Mouse (Mus musculus): ENCODE results near the gene H2afv.
"Not testable (repeated sequence)": the region's sequence is repeated elsewhere in the genome, so short reads cannot be mapped to it uniquely, and the experiment has no call there.

The H2afv gene

DNA sequence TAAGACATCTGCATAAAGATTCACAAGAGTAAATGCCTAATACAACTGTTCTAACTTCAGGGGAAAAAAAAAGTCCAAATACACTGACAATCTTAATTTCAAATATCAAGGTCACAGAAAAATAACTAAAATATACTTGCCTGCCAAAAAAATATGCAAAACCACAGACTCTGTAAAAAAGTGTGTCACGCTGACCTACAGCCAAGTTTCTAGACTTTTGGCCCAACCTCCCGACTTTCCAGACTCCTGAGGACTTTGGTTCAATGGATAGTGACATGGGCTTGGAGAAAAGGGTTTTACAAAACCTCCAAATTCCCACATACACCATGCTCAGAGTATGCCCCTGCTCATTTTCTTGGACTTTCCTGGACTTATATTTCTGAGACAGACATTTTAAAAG lies 24.3 kb upstream of the H2afv start:
- peak in 1 of 2 experiments; percentile 31 for DNase-seq

DNA sequence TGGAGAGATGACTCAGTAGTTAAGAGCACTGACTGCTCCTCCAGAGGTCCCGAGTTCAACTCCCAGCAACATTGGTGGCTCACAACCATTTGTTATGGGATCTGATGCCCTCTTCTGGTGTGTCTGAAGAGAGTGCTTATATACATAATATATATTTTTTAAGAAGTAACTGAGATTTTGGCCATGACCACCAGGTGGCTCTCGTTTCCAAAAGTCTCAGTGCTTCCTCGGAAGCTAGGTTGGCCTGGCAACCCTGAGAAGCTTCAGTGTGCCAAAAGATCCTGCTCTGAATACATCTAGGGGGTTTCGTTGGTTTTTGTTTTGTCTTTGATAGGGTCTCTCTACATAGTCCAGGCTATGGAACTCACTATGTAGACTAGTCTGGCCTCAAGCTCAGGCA lies 20.9 kb upstream of the H2afv start:
- peak; percentile 86 for DNase-seq

DNA sequence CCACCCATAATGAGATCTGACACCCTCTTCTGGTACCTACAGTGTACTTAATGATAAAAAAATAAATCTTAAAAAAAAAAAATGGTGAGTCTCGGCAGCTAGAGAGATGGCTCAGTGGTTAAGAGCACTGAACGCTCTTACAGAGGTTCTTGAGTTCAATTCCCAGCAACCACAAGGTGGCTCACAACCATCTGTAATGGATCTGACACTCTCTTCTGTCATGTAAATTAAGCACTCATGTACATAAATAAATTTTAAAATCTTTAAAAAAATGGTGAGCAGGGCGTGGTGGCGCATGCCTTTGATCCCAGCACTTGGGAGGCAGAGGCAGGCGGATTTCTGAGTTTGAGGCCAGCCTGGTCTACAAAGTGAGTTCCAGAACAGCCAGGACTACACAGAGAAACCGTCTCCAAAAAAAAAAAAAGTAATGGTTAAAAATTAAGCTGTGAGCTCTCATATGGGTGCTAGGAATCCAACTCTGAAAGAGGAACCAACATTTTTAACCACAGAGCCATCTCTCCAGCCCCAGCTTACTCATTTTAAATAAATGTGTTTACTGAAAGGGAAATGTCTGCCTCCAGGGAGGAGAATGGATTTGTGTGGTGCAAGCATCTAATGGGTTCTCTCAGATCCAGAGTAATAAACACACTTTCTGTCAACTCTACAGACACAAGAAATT lies 19.1 kb upstream of the H2afv start:
- DNase-seq = no peak

DNA sequence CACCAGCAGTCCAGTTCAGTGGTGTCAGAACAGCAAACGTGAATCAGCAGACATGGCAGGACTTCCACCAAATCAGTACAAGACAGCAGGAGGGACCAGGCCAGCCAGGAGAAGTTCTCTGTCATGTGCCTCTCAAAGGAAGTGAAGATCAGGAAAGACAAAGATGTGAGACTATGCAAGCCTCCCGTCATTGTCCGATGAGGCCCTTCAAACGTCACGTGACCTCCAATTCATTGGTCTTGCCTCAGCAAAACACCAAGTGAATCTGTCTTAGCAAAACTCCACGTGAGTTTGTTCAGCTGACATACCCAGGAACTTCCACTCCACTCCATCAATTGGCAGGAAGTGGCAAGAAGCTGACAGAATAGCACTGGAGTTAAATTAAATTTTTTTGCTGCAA lies 11.8 kb upstream of the H2afv start:
- DNase-seq = no peak

DNA sequence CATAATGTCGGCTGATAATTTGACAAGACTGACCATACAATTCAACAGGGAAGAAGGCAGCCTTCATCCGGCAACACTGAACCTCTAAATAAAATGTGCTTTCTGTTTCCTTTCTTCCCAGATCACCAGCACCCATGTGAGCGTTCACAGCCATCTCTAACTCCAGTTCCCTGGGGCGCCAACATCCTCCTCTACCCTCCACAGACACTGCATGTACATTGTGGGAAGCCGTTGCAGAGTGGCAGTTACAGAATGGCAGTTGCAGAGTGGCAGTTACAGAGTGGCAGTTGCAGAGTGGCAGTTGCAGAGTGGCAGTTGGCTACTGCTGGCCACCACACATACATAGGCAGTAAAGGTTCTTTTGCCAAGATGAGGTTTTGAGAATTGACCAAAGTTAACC lies 3.9 kb upstream of the H2afv start:
- DNase-seq = not testable (repeated sequence)

DNA sequence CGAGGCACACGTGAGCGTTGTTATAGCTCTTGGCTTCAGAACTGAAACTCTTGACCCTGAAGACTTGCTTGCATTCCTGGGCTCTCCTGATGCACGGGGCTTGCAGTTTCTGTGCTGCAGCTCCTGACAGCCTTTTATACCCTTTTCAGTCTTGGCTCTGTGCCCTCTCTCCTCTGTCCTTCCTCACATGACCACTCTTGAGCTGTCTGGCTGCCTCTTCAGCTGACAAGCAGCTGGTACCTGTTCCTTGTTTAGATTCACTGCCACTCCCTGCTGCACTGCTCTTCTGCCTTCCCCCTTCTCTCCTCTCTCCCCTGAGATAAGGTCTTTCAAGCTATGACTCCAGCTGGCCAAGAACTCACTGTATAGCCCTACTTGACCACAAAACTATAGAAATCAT lies 3.2 kb upstream of the H2afv start:
- DNase-seq = no peak

DNA sequence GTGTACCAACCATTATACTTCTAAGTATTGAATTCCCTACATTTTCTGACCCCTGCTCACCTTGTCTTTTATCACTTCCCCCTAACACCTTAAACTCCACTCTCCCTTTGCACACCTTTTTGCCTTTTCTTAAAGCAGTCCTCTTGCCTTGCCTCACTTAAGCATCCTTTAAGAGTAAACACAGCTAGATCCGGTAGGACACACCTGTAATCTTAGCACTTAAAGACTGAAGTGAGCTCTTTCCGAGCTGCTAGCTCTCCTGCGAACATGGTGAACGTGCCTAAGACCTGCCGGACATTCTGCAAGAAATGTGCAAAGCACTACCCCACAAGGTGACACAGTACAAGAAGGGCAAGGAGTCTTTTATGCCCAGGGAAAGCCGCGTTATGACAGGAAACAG lies 1.7 kb upstream of the H2afv start:
- DNase-seq = no peak

DNA sequence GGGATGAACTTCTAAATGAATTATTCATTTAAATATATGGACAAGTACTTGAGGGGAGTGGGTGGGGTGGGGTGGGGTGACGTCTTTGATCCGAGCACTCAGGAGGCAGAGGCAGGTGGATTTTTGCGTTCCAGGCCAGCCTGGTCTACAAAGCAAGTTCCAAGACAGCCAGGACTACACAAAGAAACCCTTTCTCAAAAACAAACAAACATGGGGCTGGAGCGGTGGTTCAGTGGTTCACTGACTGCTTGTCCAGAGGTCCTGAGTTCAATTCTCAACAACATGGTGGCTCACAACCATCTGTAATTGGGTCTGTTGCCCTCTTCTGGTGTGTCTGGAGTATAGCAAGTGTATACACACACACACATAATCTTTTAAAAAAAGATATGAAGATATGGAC lies 1.2 kb upstream of the H2afv start:
- DNase-seq = no peak

DNA sequence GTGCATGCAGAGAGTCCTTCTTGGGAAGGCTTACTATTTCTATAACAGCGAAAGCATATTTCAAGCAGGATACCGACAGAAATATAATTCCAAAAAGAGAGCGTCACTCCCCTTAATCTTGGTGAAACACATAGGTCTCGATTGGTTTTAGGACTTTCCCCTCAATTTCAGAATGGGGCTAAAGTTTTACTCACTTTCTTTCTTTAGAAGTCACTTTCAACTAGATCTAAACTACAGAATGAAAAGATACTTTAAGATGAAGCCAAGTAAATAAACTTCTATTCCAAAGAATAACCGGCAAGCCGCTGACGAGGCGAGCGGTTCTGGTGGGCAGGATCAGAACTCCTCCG lies 541 bp downstream of the H2afv start:
- no peak for DNase-seq

DNA sequence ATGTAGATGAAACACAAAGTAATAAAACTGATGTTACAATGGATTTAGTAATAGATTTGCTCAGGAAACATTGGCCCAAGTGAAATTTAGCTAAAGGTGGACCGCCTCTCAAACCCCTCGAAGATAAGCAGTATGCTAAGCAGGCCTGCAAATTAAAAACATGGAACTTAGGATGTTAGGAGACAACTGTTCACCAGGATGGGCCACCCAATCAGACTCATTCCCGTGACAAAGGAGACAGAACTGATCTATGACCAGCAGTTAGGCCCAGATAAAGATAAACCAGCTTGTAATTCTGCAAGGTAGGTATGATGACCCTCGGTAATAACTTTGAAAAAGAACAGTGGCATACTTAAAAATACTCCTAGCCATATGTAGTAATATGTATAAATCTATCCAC lies 1.1 kb downstream of the H2afv start:
- DNase-seq = no peak

DNA sequence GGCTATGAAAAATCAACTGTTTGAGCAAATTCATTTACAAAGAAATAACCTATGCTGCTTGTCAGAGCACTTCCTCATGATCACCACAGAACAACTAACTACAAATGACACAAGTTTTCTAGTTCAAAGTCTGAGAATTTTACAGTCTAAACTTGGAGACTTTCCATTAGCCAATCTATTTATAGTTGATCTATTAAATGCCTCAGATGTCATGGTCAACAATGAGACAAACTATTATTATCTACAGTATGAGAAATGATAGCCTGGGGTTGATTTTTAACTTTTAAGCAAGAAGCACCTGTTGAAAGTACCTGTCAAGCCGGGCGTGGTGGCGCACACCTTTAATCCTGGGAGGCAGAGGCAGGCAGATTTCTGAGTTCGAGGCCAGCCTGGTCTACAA lies 1.7 kb downstream of the H2afv start:
- DNase-seq = no peak

DNA sequence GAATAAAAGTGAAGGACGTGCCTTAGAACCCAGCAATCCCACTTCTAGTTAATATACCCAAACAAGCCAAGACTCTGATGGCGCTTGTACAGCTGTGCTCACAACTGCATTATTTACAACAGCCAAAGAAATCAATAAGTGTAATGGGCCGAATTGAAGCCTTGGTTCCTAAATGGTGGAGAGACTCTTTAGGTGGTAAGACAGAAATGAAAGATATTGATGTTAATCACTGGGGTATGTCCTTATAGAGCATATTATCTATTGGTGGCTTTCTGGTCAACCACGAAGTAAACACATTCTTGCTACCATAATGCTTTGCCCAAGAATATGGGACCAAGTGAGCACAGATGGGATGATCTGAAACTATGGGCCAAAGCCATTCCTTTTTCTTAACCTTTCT lies 4.1 kb downstream of the H2afv start:
- no peak for DNase-seq

DNA sequence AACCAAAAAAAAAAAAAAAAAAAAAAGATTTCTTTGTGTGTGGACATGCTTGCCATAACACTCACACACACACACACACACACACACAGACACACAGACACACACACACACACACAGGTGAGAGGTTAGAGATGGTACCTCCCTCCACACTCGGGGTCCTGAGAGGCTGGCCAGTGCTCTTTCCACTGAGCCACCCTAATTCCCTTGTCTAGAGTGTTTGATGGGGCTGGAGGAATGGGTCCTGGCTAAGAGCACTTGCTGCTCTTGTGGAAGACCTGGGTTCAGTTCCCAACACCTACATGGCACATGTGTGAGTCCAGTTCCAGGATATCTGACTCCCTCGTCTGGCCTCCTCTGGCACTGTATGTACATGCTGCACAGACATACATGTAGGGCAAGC lies 6.6 kb downstream of the H2afv start:
- DNase-seq = no peak

DNA sequence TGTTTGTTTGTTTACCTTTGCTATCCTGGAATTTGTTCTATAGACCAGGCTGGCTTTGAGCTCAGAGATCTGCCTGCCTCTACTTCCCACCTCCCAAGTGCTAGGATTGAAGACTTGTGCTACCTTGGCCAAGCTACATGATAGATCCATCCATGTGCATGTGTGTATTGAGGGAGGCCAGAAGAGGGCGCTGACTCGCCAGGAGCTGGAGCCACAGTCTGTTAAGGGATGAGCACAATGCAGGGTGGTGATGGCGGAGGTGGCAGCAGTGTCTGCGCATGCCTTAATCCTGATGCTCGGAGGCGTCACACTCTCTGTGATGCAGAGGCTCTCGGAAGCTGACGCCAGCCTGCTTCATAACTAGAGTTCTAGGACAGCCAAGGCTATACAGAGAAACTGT lies 7.8 kb downstream of the H2afv start:
- peak; percentile 79 to 81 for DNase-seq

DNA sequence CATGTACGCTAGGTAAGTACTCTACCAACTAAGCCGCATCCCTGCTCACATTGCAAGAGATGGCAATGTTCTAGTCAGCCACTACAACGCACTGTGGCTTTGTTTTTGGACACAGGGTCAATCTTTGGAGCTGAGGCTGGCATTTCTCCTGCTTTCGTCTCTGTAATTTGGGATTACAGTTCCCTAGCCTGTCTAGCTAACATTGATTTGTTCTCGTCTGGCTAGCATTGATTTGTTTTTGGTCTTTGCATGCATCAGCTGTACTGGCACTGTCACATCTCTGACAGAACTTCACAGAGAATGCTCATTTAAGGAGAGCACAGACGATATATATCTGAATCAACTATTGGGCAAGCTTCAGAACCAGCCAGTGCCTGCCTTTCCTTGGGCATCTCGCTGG lies 14.1 kb downstream of the H2afv start:
- no peak for DNase-seq

DNA sequence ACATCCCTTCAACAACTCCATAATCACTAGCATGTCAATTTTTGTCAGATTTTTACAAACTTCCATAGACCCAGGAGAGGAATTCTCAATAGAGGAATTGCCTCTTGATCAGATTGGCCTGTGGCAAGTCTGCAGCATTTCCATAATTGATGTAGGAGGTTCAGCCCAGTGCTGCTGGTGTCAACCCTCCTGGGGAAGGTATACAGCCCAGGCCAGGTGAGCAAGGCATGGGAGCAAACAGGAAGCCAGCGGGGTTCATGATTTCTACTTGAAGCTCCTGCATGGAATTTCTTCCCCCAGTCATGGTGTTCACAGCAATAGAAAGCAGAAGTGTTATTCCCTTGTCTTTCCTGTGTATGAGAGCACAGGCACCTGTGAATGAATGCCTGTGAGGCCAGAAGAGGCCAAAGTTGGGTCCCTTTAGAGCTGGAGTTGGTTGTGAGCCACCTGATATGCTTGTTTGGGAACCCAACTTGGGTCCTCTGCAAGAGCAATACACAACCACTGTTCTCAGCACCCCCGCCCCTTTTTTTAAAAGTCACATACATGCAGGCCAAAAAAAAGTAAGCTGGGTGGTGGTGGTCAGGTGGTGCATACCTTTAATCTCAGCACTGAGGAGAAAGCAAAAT lies 23.4 kb downstream of the H2afv start:
- peak in 1 of 2 experiments; percentile 7 for DNase-seq

DNA sequence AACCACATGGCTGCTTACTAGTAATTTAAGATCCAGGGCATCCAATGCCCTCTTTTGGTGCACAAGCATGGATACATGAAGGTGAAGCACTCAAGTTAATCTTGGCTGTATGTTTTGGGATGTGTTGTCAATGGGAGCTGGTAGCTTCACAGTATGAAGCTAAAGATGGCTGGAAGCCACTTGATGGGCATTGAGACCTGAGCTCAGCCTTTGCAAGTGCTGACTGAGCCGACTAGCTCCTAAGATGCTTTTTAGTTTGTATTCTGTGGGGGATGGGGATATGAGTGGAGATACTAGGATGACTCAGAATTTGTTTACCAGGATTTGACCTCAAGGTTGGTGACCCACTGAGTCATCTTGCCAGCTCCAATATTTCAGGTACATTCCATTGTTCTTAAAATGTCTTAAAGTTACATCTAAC lies 23.9 kb downstream of the H2afv start:
- DNase-seq = peak in 1 of 2 experiments; percentile 11

DNA sequence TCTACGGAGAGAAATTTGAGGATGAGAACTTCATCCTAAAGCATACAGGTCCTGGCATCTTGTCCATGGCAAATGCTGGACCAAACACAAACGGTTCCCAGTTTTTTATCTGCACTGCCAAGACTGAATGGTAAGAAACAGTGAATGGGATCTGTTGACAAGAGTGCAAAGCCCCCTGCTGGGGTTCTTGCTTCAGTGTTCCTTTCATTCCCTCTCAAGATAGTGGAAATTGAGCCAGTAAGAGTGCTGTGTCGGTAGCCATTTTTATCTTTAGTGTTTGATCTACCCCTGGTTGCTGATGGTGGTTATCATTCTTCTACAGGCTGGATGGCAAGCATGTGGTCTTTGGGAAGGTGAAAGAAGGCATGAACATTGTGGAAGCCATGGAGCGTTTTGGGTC lies 25.1 kb downstream of the H2afv start:
- peak in 1 of 2 experiments; percentile 19 for DNase-seq

DNA sequence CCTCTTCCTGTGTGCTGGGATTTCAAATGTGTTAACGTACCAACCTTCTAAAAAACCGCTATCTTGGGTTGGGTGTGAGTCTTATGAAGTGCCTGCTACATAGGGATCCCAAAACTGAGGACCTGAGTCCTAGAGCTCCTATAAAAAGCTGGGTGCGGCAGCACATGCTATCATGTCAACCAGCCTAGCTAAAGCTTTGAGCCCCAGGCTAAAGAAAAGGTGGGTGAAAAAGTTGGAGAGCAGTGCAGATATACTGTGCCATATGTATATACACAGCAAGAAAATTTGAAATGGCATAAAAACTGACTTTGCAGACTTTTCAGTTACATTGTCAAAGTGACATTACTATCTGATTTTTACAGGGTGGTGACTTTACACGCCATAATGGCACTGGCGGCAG lies 25.5 kb downstream of the H2afv start:
- DNase-seq = no peak

DNA sequence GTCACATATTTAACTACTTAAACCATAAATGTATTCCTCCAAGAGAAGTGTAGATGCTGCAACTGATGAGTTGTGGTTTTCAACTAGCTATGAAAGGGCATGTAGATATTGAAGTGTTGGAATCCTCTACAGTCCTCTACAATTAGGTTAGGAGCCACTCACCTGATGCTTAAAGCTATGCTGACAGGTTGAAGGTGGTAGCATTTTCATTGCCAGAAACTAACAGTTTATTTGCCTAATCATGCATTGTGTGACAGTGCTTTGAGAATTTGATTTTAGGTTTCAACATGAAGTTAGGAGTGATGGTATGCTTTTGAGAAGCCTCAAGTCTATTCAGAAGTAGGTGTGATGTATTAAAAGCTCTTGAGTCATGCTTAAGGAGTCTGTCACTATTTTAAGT lies 26.8 kb downstream of the H2afv start:
- peak in 1 of 2 experiments; percentile 13 for DNase-seq

DNA sequence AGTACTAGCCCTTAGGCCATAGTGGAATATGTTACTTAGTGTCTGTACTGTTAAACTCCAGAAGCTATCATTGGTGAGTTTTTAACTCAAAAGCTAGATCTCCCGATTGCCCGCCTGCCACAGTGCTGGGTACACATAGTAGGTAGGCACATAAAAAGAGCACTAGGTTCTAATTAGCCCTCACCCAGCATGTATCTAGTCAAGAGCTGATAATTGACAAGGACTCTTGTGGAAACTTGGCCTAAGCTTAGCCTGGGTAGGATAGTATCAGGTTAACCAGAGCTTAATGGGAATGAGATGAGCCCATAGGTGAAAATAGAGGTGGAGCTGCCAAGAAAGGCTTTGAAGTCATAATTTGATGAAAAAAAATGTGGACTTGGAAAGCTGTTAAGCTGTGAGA lies 27.2 kb downstream of the H2afv start:
- DNase-seq = peak in 1 of 2 experiments; percentile 17

DNA sequence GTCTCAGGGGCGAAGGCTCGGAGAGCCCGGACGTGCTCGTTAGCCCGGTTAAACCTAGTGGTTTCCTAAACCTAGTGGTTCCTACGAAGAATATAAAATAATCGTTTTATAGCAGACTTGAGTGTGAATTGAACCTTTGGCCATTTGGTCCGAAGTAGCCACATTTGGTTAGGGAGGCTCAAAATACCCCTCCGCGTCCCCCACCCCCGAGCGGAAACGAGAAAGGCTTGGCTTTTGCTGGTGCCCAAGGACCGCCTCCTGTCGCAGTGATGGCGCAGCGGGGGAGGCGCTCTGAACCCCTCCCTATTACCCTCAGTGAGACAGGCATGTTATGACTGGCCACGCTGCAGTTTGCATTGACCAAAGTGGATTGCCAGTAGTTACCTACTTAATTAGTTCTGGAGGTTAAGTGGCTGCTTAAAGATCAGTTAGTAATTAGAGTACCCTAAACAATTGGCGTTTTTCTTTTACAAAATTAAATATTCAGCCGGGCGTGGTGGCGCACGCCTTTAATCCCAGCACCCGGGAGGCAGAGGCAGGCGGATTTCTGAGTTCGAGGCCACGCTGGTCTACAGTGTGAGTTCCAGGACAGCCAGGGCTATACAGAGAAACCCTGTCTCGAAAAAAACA lies 27.7 kb downstream of the H2afv start:
- peak; percentile 94 to 95 for DNase-seq

DNA sequence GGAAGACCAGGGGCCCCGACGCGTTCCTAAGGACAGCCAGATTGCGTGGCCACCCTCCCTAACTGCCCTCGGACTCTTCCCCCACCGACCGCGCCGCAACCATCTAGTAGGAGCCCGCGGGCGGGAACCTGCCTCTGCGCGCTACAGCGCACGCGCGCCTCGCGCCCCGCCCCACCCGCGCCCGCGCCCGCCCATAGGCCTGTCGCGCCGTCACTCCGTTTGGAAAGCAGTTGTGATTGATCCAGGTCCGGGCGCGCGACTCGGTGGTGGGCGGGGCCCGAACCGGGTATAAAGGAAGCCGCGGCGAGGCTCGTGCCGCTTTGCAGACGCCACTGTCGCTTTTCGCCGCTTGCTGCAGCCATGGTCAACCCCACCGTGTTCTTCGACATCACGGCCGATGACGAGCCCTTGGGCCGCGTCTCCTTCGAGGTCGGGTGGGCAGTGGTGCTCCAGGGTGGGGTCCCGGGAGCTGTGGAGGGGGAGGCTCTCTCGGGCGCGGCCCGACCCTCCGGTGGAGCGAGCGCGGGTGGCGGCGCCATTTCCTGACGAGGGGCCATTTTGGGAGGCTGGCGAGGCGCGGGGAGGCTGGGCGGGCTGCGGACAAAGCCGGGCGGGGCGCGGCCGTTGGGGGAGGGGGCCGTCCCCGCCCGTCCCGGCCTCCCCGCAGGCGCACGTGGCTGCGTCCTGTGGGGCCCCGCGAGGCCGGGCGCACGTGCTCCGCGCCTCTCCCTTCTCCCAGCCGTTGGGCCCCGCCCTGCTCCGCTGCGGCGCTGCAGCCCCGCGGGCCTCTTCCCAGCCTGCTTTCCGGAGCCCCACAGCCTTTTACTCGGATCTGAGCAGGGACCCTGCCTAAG lies 28.5 kb downstream of the H2afv start:
- peak; percentile 100 for DNase-seq

Measured in cerebellum, postnatal 10 days (tissue).